Mouse (Mus musculus) kidney, postnatal 36 days (tissue): ENCODE results near the gene Omp.
A peak's percentile ranks its signal among the peaks of the same experiment; 100 is the strongest.

Experiments used
- DNase-seq, 2 experiments: peaks; one replicate each; pipeline ENCODE4 v3.0.0; 2021 to 2022; ENCODE audit warnings: mixed read lengths in 2 of 2

Gene Omp

DNA sequence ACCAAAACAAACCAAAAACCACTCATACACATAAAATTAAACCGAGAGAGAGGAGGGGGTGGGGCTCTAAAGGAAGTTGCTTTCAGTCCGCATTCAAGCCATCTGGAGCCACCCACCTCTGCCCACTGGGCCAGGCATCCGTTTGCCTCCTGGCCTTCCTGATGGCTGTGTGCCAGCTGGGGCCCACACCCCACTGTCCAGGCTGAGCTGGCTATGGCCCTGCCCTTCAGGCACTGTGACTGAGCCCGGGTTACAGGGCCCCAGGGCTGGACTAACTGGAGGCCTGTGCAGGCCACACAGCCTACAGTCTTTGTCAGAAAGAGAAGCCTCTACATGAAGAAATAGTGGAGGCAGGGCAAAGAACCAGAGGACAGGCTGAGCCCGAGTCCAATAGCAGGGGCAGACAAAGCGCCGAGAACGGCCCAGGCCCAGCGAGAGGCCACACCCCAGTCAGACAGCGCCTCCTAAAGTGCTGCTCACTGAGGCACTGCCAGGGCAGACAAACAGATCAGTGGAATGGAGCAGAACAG is 19.8 kb upstream of the Omp start:
- peak; percentile 24 to 48 for DNase-seq

DNA sequence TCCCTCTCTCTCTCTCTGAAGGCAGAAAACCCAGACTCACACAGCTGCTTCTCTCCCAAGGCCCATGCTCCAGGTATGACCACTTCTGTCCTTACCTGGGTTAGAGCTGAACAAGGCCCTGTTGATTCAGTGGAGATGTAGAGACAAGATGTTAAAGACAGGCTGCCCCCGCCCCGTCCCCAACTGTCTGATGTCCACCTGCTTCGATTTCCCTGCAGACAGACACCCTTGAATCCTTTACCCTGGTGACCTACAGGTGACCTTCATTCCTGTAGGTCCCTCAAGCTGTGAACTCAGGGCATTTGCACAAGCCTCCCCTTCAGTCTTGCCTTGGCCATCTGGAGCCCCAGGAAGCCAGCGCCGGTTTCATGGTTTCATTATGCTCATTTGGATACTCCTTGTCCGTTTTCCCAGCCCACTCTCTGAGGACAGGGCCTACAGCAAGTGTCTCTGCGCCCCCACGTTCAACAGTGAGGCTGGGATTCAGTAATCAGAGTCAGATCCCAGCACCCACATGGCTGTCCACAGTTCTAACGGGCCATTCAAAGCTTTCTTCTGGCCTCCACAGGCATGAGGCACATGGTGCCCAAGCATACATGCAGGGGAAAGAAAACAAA is 19.2 kb upstream of the Omp start:
- no peak for DNase-seq

DNA sequence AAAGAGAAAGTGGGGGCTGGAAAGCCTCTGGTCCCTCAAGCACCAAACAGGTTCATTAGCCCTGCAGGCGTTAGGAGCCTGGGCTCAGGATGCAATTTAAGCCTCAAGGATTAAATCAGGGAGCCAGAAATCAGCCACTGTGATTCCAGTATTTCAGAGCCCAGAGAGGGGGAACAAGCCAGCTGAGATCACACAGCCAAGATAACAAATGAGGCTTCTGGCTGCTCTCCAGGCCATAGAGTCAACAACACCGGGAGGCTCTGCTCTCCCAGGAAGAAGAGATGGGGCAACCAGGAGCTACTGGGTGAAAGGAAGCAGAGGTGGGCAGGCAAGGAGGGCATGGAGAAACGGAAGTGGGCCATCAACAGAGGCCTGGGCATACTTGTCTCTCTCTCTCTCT is 18.4 kb upstream of the Omp start:
- DNase-seq = no peak

DNA sequence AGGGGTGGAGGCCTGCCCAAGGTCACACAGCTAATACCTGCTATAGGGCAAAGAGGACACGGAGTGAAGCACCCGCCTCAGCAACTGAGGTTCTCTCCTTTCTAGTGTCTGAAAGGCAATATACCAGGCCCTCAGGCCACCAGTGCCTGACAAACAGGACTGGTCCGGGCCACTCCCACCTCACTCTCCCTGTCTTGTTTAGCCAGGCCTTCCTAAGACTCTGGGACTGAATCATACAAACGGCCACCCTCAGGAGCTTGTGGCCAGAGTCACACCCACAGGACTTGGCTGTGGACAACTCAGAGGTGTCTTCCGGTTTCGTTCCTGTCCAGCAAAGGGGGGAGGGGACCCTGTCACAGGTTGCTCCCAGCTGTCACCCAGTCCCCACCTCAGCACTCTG is 16.9 kb upstream of the Omp start:
- DNase-seq = no peak

DNA sequence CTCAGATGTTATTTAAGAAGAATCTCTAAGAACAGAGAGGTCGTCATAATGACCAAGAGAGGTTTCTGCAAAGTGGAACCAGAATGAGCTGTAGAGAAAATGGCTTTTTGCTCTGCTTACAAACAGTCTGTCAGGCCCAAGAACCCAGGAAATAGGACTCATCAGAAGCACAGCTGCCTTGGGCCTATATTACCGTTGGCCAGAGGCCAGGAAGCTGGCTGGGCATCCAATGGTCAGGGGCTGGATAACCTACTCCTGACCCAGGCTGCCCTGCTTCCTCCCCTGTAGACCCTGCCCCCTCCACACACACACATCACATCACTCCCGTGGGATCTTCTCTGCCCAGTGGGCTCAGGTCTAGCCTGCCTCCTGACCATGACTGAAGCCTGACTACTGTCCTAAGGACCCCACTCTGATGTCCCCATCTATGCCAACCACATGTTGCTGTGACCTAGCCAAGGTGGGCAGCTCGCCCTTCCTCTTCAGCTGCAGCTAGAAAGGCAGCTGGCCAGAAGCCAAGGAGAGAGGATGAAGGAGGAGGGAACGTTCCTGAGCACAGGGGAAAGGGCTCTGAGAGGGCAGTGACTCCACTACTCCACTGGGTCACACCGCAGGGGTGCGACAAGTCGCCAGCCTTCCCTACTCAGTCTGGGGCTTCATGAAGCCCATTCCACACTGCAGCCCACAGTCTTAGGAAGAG is 14.9 kb upstream of the Omp start:
- peak; percentile 26 to 66 for DNase-seq

DNA sequence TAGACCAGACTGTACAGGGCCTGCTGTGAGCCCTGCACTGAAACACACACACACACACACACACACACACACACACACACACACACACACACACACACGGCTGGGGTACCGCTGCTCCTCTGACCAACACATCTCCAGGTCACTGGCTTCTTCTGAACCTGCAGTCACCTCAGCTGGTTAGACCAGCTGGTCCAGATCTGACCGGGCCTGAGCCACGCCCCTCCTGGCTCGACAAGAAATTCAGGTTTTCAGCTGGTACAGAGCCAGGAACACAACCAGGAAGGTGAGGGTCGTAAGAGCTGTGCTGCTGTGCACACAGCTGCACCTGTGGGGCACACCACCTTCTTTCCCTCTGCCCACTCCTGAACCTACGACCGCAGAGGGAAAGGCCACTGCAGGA is 13.2 kb upstream of the Omp start:
- peak; percentile 77 to 78 for DNase-seq

DNA sequence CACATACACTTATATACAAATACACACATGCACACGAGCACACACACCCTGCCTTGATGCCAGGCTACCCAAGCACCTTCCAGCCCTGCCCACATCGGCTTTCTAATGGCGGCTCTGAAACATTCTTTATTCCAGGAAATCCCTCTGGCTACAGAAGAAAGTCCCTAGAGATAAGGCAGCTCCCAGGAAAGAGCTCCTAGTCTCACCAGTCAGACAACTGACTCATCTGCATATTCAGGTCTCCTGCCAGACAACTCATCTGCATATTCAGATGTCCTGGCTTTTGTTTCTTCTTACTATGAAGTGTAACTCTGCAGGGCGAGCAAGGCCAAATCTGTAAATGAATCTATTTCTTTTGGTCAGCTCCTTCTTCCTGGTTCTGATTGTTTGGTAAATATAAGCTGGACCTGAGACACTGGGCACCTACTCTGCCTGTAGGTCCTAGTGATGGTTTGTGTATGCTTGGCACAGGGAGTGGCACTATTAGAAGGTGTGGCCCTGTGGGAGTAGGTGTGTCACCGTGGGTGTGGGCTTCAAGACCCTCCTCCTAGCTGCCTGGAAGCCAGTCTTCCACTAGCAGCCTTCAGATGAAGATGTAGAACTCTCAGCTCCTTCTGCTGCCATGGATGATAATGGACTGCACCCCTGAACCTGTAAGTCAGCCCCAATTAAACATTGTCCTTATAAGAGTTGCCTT is 12.5 kb upstream of the Omp start:
- DNase-seq = no peak

DNA sequence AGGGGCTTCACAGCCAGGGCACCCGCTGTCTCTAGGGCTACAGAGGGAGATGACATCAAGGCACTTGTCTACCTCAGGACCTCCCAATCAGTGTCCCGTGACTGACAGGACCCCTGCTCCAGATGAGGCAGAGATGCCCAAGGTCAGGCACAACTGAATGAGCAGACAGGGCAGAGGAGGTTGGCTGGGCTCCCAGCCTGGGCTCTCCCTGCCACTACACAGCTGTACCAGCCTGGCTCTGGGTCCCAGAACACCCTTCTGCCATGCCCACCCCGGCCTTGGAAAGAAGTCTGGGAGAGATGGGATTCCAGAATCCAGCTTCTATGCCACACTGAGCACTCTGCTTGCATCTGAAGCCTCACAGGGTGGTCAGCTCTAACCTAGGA is 11.0 kb upstream of the Omp start:
- no peak for DNase-seq

DNA sequence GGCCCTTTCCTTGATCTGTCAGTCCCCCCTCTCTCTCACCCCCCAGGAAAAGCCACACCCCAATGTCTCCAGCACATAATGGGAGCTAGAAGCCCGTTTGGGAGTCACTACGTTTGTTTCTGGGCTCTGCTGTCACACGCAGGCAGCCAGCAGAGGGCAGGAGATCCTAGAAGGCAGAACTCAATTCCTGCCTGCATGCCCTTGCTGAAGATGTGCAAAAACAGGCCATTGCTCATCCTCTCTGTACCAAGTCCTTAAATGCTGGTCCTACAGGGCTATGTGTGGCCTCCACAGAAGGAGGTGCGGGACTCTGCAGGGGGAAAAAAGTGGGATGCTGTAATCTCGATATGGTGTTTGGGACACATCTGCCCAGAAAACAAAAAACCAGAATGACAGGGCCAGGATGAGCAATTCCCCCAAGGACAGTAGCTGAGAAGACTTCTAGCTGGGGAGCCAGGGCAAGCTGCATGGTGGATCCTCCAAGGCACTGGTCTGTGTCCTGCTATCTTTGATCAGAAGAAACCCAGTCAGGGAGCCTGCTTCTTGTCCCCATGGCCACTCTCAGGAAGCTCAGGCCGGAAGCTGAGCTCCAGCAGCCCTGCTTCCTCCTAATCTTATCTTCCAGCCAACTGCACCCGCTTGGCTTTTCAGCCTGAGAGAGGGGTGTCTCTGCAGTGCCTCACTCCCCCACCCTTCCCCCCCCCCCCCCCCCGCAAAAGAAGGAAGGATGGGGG is 10.4 kb upstream of the Omp start:
- peak; percentile 75 to 90 for DNase-seq

DNA sequence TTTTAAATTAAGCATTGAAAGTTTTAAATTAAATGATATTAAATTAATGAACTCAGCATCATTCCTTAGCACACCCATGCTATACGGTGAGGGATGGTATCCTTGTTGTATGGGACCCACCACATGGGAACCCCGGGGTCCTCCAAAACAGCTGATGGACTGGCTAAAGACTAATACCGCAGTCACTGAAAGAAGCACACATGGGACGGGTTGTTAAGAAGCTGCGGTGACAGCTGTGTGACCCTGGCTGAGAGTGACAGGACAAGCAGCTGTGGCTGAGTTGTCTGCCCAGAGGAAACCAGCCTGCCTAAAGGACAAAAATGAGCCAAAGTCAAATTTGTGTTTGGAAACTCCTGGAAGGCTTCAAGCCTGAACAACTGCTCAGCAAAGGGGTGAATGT is 8.6 kb upstream of the Omp start:
- DNase-seq = no peak

DNA sequence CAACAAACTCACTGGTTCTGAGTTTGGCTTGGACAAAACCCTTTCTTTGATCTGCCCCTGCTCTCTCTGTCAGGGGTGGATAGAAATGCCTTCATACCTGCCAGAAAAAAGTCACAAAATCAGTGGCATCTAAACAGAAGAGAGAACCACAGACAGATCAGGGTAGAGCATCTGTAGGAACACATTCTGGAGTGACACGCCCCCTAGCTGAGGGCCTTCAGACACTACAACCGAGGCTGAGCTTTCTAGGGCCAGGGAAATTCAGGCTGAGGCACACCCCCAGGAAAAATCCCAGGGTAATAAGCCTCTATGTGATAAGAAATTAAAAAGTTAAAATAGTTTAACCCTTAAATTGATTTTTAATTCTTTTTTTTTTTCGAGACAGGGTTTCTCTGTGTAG is 8.0 kb upstream of the Omp start:
- DNase-seq = no peak

DNA sequence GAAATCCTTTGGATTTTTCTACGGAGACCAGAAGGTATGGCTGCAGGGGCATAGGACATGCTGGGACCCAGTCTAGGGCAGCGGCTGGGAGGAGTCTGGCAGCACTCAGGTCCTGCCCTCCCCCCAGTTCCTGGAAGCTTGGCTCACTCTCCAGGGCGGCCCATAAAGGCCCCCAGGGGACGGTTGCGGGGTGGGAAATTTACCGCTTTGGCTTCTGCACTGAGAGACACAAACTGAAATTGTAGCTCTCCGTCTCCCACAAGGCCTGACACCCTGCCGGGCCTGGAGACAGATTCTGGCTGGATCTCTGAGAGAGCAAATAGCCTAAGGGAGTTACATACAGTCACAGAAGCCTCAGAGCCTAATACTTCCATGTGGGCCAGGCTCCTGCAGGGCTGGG is 7.1 kb upstream of the Omp start:
- peak in 1 of 2 experiments; percentile 54 for DNase-seq

DNA sequence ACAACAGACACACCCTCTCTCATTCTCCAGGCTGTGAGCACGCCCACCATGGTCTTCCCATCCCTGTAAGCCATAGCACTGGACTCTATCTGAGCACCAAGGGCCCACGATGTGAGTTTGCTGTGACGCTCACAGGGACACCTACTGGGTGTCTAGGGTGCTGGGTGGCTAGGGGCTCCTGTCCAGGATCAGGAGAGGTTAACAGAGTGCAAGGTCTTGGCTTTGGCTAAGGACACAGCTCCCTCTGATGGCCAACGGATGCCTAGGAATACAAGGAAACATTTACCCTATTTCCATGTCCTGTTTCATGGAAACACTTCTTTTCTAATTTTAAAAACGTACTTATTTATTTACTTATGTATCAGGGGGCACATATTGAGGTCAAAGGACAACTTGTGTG is 5.2 kb upstream of the Omp start:
- DNase-seq = peak in 1 of 2 experiments; percentile 67

DNA sequence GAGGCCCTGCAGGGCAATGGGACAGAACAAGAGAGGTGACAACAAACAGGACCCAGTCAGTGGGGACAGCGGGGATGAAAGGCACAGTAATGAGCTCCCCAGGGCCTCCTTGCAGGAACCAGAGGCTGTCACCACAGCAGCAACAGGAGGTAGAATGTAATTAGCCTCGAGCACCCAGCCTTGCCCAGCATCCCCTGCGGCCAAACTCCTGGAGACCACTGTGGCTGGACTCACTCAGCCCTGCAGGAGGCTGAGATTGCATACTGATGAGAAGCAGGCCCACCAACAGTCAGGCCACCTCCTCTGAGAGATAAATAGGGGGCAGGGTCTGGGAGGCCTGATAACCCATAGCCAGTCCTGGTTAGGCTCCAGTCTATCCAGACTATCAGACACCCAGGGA is 4.5 kb upstream of the Omp start:
- DNase-seq = no peak

DNA sequence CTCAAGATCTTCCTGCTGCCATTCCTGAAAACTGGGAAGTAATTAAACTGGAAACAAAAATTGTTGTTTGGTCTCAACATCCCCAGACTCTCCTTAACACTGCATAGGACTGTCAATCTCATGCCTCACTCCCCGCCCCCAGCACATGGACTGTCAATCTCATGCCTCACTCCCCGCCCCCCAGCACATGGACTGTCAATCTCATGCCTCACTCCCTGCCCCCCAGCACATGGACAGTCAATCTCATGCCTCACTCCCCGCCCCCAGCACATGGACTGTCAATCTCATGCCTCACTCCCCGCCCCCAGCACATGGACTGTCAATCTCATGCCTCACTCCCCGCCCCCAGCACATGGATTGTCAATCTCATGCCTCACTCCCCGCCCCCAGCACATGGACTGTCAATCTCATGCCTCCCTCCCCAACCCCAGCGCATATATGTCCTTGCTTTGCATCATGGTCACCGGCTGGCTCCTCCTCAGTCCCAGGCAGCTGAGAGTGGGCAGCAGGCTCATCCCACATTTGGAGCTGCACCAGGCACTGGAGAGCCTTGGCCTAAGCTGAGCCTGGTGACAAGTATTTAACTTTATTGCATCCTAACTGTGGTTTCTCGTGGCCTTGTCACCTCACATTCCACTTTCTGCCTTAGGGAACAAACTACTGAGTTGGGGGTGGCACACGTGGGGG is 3.6 kb upstream of the Omp start:
- DNase-seq = no peak

DNA sequence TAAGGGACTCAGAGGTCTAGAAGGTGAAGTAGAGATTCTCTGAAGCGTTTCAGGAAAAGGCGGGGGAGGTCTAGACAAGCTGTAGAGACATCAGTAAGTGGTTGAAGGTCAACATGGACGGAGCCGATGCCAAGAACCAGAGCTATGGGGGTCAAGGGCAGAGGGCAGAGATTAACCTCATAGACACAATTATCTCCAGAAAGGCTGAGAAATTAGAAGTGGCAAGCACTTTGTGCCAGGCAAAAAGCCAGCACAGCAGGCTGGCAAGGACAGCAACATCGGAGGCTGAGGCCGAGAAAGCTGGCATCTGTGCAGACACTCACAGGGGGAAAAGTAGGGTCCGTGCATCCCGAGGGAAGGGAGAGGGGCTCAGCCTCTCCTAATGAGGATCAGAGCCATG is 2.5 kb upstream of the Omp start:
- DNase-seq = peak; percentile 71 to 75

DNA sequence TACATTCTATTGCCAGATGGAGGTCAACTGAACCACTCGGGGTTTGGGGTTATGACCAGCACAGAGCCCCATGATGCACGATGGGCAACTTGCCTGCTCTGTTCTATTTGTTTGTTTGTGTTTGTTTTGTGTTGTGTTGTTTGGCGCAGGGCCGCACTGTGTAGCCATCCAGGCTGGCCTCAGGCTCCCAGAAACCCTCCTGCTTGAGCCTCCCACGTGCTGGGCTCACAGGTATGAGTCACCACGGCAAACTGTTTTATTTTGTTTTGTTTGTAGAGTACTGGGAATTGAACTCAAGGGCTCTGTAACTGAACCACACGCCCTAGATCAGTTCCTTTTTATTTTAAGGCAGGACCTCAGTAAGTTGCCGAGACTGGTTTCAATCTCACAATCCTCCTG is 1.1 kb upstream of the Omp start:
- no peak for DNase-seq

DNA sequence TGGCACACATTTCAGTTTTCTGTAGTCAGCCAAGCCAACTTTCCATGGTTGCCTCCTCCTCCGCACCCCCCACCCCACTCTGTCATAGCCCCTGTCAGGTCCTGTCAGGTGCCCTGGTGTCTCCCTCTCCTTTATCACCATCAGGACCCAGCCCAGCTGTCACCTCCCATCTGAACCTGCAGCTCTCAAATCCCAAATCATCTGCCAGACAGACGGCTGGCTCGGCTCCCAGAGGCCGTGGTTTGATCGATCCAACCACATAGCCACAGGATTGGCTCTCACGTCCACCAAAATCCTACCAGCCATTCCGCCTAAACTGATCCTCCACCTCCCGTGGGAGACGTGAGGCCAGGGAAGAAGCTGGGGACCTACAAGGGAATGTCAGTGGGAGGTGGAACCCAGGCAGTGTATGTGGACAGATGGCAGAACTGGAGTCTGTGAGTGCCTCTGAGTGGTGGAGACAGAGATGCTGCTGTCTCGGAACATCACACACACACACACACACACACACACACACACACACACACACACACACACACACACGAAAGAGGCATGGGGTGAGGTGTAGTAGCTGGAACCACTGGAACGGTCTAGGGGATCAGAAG is 642 bp upstream of the Omp start:
- no peak for DNase-seq

DNA sequence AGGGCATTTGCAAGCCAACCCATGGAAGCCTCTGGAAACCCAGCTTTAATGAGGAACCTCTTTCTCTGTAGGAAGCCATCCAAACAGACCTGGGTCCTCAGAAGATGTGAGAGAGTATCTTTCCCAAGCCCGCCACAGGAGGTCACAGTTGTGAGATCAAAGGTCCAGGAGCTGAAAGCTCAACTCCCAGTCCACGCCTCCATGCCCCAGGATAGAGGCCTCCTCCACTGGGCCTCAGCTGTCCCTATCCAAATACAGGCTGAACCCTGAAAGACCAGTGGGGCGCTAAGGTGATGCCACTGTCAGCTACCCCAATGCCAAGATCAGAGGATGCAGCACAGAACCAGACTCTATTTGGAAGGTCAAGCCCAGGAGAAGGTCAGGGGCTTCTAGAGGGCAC is 2.7 kb downstream of the Omp start:
- DNase-seq = no peak

DNA sequence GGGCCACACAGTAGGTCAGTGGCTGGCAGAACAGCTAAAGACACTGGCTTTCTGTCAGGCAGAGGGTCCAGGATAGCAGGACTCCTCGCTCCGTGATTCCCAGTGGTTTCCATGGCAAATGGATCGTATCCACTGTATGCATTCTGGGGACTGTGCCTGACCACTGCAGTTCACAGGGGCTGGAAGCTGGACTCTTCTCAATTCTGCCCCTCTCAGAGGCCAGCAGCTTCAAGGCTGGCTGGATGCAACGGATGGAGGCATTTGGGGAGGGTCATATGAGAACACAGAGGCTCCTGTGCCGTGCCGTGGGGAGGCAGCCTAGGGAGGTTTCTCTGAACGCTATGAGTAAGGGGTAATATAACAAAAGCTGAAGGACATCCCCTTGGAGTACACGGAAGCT is 3.1 kb downstream of the Omp start:
- DNase-seq = no peak

DNA sequence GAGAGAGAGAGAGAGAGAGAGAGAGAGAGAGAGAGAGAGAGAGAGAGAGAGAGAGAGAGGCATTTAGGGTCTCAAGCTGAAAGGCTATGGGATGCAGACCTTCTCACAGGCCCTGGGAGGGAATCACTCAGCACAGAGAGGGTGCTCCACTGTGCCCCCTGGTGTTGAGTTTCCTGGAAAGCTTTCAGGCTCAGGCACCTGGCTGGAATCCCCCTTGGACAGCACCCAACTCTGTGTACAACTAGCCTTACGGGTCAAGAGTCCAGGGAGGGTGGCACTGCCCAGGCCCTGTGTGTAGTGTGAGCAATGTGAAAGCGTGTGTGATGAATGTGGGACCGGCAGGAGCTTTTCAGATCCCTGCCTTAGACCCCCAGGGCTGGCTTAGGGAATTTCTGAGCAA is 4.1 kb downstream of the Omp start:
- peak; percentile 89 to 91 for DNase-seq

DNA sequence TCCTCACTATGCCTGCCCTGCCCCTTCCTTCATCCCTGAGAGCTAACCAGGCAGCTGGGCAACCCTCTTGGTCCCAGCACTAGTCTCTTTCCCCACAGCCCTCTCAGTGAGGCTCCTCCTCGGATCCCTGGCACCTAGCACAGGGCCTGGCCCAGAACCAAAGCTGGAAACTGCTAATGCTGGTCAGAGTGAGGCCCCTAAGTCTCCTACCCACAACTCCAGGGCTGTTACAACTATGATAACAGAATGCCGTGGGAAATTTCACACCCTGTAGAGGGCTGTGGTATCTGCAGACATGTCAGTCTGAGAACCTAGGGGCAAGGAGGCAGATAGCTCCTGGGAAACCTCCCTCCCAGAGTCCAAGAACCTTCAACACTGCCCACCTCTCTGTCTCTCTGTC is 4.7 kb downstream of the Omp start:
- no peak for DNase-seq
